Mouse (Mus musculus): ENCODE data around the gene Tmem174.

The Tmem174 gene

GRCm38 (mm10) chr13:98637145-98637544 lies at the start of gene Tmem174:
TSS of gene Tmem174 (minus strand) at chr13:98637410.
- in situ Hi-C loops (cut with MboI; ENCODE audit: unreplicated experiment in 2 of 2), result no loop called here

GRCm38 (mm10) chr13:98684144-98684900 lies 47.1 kb upstream of the Tmem174 start:
- in situ Hi-C loops (cut with MboI; ENCODE audit: unreplicated experiment in 2 of 2), result no loop called here

- in situ Hi-C loops (cut with MboI; ENCODE audit: unreplicated experiment in 2 of 2), result no loop called here
These were observed 46.2 kb upstream of the Tmem174 start for GRCm38 (mm10) chr13:98683412-98683811.

- in situ Hi-C loops (cut with MboI; ENCODE audit: unreplicated experiment in 2 of 2), result no loop called here
These were observed 43.4 kb upstream of the Tmem174 start for GRCm38 (mm10) chr13:98680470-98681060.

GRCm38 (mm10) chr13:98679631-98680041 lies 42.4 kb upstream of the Tmem174 start:
- in situ Hi-C loops (cut with MboI; ENCODE audit: unreplicated experiment in 2 of 2), result no loop called here

GRCm38 (mm10) chr13:98679230-98679629 lies 42.0 kb upstream of the Tmem174 start:
- in situ Hi-C loops (cut with MboI; ENCODE audit: unreplicated experiment in 2 of 2), result no loop called here

GRCm38 (mm10) chr13:98673922-98674321 lies 36.7 kb upstream of the Tmem174 start:
- in situ Hi-C loops (cut with MboI; ENCODE audit: unreplicated experiment in 2 of 2), result no loop called here

GRCm38 (mm10) chr13:98669296-98669695 lies 32.1 kb upstream of the Tmem174 start:
- in situ Hi-C loops (cut with MboI; ENCODE audit: unreplicated experiment in 2 of 2), result no loop called here

- in situ Hi-C loops (cut with MboI; ENCODE audit: unreplicated experiment in 2 of 2), result no loop called here
These were observed 30.1 kb upstream of the Tmem174 start for GRCm38 (mm10) chr13:98667316-98667715.

- in situ Hi-C loops (cut with MboI; ENCODE audit: unreplicated experiment in 2 of 2), result no loop called here
These were observed 28.0 kb upstream of the Tmem174 start for GRCm38 (mm10) chr13:98665240-98665639.

- in situ Hi-C loops (cut with MboI; ENCODE audit: unreplicated experiment in 2 of 2), result no loop called here
These were observed 25.0 kb upstream of the Tmem174 start for GRCm38 (mm10) chr13:98662173-98662675.

- in situ Hi-C loops (cut with MboI; ENCODE audit: unreplicated experiment in 2 of 2), result no loop called here
These were observed 18.8 kb upstream of the Tmem174 start for GRCm38 (mm10) chr13:98656034-98656471.

GRCm38 (mm10) chr13:98655346-98655745 lies 18.1 kb upstream of the Tmem174 start:
- in situ Hi-C loops (cut with MboI; ENCODE audit: unreplicated experiment in 2 of 2), result no loop called here

- in situ Hi-C loops (cut with MboI; ENCODE audit: unreplicated experiment in 2 of 2), result no loop called here
These were observed 17.1 kb upstream of the Tmem174 start for GRCm38 (mm10) chr13:98654129-98654939.

- in situ Hi-C loops (cut with MboI; ENCODE audit: unreplicated experiment in 2 of 2), result no loop called here
These were observed 15.0 kb upstream of the Tmem174 start for GRCm38 (mm10) chr13:98652194-98652593.

GRCm38 (mm10) chr13:98651228-98651977 lies 14.2 kb upstream of the Tmem174 start:
- in situ Hi-C loops (cut with MboI; ENCODE audit: unreplicated experiment in 2 of 2), result no loop called here

GRCm38 (mm10) chr13:98647775-98648568 lies 10.8 kb upstream of the Tmem174 start:
- in situ Hi-C loops (cut with MboI; ENCODE audit: unreplicated experiment in 2 of 2), result no loop called here

GRCm38 (mm10) chr13:98638507-98639166 lies 1.4 kb upstream of the Tmem174 start:
- in situ Hi-C loops (cut with MboI; ENCODE audit: unreplicated experiment in 2 of 2), result no loop called here

GRCm38 (mm10) chr13:98636571-98636970 lies 639 bp downstream of the Tmem174 start:
- in situ Hi-C loops (cut with MboI; ENCODE audit: unreplicated experiment in 2 of 2), result no loop called here
